Mouse (Mus musculus): ENCODE data around the gene Terf2ip.

Gene Terf2ip

DNA sequence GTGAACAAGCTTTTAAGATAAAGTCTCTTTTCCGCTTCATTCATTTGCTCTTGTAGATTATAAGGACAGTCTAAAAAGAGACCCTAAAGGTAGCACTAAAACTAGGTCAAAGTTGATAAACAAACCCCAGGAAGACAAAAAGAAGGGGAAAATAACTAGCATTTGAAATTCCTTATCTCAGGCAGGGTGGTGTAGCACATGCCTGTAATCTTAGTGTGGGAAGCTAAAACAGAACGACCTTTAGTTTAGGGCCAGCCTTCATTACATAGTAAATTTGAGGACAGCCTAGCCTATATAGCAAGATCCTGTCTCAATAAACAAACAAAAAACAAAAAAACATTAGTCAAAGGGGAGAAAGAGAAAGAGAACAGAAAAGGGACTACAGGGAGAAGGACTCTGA, 3.5 kb upstream of the Terf2ip start:
- in situ Hi-C loops (cut with MboI, MseI) = loop anchor here (10.0 kb wide), 1 partner anchor 1183 kb away; no protein-coding TSS in a partner anchor

DNA sequence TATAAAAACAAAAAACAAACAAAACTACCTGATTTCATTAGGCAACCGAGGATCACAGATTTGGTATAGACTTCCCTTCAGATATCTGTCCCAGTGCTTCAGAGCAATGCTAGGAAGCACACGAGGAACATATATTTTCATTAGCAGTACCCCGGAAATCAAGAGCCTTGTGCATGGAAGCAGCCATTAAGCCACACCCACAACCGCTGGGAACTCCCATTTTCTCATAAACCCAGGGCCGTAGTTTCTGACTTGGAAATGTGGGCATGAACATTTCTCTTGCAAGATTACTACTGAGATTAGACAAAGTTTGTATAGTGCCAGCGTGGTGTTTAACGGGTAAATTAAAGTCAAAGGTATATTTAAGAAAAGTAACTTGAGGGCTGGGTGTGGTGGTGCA, 1.6 kb upstream of the Terf2ip start:
- in situ Hi-C loops (cut with MboI, MseI) = loop anchor here (10.0 kb wide), 1 partner anchor 1185 kb away; no protein-coding TSS in a partner anchor

GRCm38 (mm10) chr8:112011816-112012242, 631 bp downstream of the Terf2ip start:
- in situ Hi-C loops (cut with MboI, MseI) = no loop called here

GRCm38 (mm10) chr8:112014936-112015335, 3.7 kb downstream of the Terf2ip start, which contains the start of gene Gm6793:
Gene Gm6793 (minus strand): TSS chr8:112015036.
- in situ Hi-C loops (cut with MboI, MseI) = no loop called here

GRCm38 (mm10) chr8:112029455-112029854, 18.3 kb downstream of the Terf2ip start:
- in situ Hi-C loops (cut with MboI, MseI) = no loop called here

DNA sequence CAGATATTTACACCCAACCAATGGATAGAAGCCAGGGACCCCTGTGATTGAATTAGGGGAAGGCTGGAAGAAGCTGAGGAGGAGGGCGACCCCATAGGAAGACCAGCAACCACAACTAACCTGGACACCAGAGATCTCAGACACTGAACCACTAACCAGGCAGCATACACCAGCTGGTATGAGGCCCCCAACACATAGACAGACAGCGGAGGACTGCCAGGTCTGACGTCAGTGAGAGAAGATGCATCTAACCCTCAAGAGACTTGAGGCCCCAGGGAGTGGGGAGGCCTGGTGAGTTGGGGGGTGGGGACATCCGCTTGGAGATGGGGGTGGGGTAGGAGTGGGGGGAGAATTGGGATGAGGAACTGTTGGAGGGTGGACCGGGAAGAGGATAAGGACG, 19.5 kb downstream of the Terf2ip start:
- in situ Hi-C loops (cut with MboI, MseI) = no loop called here

GRCm38 (mm10) chr8:112033071-112033470, 21.9 kb downstream of the Terf2ip start:
- in situ Hi-C loops (cut with MboI, MseI) = no loop called here

DNA sequence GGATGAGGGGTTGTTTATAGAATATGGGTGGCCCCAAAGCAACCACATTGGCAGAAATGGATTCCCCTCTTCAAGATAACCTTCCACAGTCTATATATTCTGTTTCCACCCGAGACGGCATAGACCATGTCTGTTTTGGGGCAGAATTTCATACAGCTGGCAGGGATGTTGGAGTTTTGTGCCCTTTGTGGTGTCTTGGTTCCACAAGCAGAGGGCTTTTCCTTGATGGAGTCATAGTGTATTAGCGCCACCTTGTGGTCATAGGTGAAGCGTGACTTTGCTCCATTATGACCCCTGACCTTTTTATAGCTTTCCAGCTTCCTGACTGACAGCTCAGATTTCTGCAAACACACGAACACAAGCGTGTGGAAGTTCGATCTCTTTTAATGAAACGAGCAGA, 23.4 kb downstream of the Terf2ip start:
- in situ Hi-C loops (cut with MboI, MseI) = no loop called here

GRCm38 (mm10) chr8:112037521-112037920, 26.3 kb downstream of the Terf2ip start:
- in situ Hi-C loops (cut with MboI, MseI) = no loop called here

DNA sequence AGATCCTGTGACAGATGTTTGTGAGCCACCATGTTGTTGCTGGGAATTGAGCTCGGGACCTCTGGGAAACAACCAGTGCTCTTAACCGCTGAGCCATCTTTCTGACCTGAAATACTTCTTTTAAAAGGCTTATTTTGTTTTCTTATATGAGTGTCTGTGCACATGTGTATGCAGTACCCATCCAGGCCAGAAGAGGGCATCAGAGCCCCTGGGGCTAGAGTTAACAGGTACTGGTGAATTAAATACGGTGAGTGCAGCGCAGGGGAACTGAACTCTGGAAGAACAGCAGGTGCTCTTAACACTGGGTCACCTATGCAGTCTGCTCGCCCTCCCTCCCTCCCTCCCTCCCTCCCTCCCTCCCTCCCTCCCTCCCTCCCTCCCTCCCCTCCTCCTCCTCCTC, 34.0 kb downstream of the Terf2ip start:
- in situ Hi-C loops (cut with MboI, MseI) = loop anchor here (5.0 kb wide), 1 partner anchor 1553 kb away; no protein-coding TSS in a partner anchor

- in situ Hi-C loops (cut with MboI, MseI) = loop anchor here (5.0 kb wide), 1 partner anchor 1554 kb away; no protein-coding TSS in a partner anchor
Observed at GRCm38 (mm10) chr8:112045896-112046295, 34.7 kb downstream of the Terf2ip start.

- in situ Hi-C loops (cut with MboI, MseI) = loop anchor here (5.0 kb wide), 1 partner anchor 1556 kb away; no protein-coding TSS in a partner anchor
Observed at GRCm38 (mm10) chr8:112048293-112048692, 37.1 kb downstream of the Terf2ip start.

DNA sequence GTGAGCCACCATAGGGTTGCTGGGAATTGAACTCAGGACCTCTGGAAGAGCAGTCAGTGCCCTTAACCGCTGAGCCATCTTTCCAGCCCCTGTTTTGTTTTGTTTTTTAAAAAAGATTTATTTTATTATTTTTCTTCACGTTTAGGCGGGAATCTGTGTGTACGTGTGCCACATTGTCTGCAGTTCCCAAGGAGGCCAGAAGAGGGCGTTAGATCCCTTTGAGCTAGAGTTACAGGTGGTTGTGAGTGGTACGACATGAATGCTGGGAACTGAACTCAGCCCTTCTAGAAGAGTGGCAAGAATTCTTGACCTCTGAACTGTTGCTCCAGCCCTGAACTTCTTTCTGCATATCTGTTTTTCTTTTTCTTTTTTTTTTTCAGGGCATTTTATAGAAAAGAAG, 38.8 kb downstream of the Terf2ip start:
- in situ Hi-C loops (cut with MboI, MseI) = loop anchor here (5.0 to 25.0 kb wide), 3 partner anchors 1558 to 1937 kb away; partner anchors contain the start of gene Mon1b

DNA sequence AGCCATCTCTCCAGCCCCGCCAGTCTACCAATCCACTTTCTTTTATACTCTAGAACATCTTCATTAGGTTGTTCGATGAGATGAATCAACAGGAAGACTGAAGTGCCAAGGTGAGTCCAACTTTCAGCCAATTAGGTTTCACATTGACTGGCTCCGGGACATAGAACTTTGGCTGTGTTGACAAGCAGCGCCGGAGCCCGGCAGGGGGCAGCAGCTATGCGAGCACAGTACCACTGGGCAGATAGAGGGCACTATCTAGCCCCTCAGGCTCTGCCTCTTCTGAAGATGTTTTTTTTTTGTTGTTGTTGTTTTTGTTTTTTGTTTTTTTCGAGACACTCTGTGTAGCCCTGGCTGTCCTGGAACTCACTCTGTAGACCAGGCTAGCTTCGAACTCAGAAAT, 40.3 kb downstream of the Terf2ip start:
- in situ Hi-C loops (cut with MboI, MseI) = loop anchor here (10.0 to 25.0 kb wide), 2 partner anchors 1583 to 1936 kb away; partner anchors contain the start of gene Mon1b

DNA sequence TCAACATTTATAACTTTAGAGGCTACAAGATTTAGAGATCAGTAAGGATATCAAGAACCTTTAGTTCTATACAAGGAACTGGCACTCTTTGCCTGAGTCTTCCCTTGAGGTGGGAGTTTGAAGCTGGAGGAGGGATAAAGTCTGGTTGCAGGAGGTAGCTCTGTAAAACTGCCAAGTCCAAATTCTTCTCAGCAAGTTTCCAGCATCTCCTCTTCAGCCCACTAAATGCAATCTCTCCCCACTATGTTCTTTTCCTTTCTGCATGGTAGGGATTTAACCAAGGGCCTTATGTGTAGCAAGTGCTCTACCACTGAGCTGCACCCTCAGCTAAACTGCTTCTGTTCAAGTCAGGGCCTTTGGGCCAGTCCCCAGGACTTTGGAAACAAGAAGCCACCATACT, 43.3 kb downstream of the Terf2ip start:
- in situ Hi-C loops (cut with MboI, MseI) = loop anchor here (10.0 to 25.0 kb wide), 2 partner anchors 1580 to 1933 kb away; partner anchors contain the start of gene Mon1b

GRCm38 (mm10) chr8:112061372-112061771, 50.2 kb downstream of the Terf2ip start:
- in situ Hi-C loops (cut with MboI, MseI) = loop anchor here (25.0 kb wide), 1 partner anchor 1926 kb away; no protein-coding TSS in a partner anchor

All from T-helper 1 cell (primary cell).